Mouse (Mus musculus): ENCODE measurements around the gene Gm8720. TPM values are rescaled to one million over a fixed set of nuclear protein-coding genes. Genes with fewer than 3 reads are reported as not detected.

The Gm8720 gene
- not detected in 2 replicates for polyA plus RNA-seq (2015; fragmentation: Nextera tagmentation; extraction: Ambion mirVana)

GRCm38 (mm10) chr7:23067356-23067755, at the start of gene Gm8720:
Gene Gm8720 (minus strand): TSS chr7:23067456.

GRCm38 (mm10) chr7:23055240-23055639, 12.0 kb downstream of the Gm8720 start, which contains the start of gene Vmn1r163:
Gene Vmn1r163 (plus strand): TSS chr7:23055540.

GRCm38 (mm10) chr7:23019823-23020222, 47.4 kb downstream of the Gm8720 start, which contains the start of gene Gm4216:
Gene Gm4216 (minus strand): TSS chr7:23019923.

Other genes with a start within 250 kb of the Gm8720 start
- not detected in 2 replicates for gene Vmn1r159, start 223.9 kb downstream of the Gm8720 start, polyA plus RNA-seq (2015; fragmentation: Nextera tagmentation; extraction: Ambion mirVana)
- gene Vmn1r160, start 196.2 kb downstream of the Gm8720 start, polyA plus RNA-seq (2015; fragmentation: Nextera tagmentation; extraction: Ambion mirVana), result not detected in 2 replicates
- gene Gm4214, start 82.8 kb downstream of the Gm8720 start, polyA plus RNA-seq (2015; fragmentation: Nextera tagmentation; extraction: Ambion mirVana), result not detected in 2 replicates
- not detected in 2 replicates for gene Gm4216, start 47.5 kb downstream of the Gm8720 start, polyA plus RNA-seq (2015; fragmentation: Nextera tagmentation; extraction: Ambion mirVana)
- not detected in 2 replicates for gene Vmn1r163, start 11.9 kb downstream of the Gm8720 start, polyA plus RNA-seq (2015; fragmentation: Nextera tagmentation; extraction: Ambion mirVana)
- not detected in 2 replicates for gene Gm10662, start 77.0 kb upstream of the Gm8720 start, polyA plus RNA-seq (2015; fragmentation: Nextera tagmentation; extraction: Ambion mirVana)
- gene Vmn1r165, start 149.9 kb upstream of the Gm8720 start, polyA plus RNA-seq (2015; fragmentation: Nextera tagmentation; extraction: Ambion mirVana), result not detected in 2 replicates
- not detected in 2 replicates for gene Vmn1r166, start 184.2 kb upstream of the Gm8720 start, polyA plus RNA-seq (2015; fragmentation: Nextera tagmentation; extraction: Ambion mirVana)
- gene Gm6902, start 211.4 kb upstream of the Gm8720 start, polyA plus RNA-seq (2015; fragmentation: Nextera tagmentation; extraction: Ambion mirVana), result not detected in 2 replicates
- gene Nlrp4e, start 233.7 kb upstream of the Gm8720 start, polyA plus RNA-seq (2015; fragmentation: Nextera tagmentation; extraction: Ambion mirVana), result not detected in 2 replicates

All from adrenal gland, postnatal 0 days (tissue).